Mouse (Mus musculus) forebrain, embryonic 14.5 days (tissue): Measurements from ENCODE around the gene Vps11. TPM values are rescaled to one million over a fixed set of nuclear protein-coding genes. Genes with fewer than 3 reads are reported as not detected.
"Not testable (repeated sequence)": the region's sequence is repeated elsewhere in the genome, so short reads cannot be mapped to it uniquely, and the experiment has no call there.

Experiments used
- ATAC-seq: fragments of 200-750 bp; cut with Nextera tagmentation; 2 replicates; pipeline ENCODE4 v1.8.0; 2017; ENCODE audit warnings: mild to moderate bottlenecking, moderate library complexity
- DNase-seq: peaks from one replicate; pipeline ENCODE4 v3.0.0-alpha.2; 2015; ENCODE audit warnings: low spot score
- H3K27ac ChIP-seq: fragments of 300-500 bp; sonication (generic); 2 replicates; pipeline ENCODE4 v1.5.1; 2014; ENCODE audit warnings: low read depth, mild to moderate bottlenecking, control low read depth, low read length, moderate library complexity
- H3K27me3 ChIP-seq: fragments of 300-500 bp; sonication (generic); replicated peaks from 2 replicates; pipeline ENCODE4 v1.6.1; 2014; ENCODE audit warnings: low read length, control low read depth, mixed read lengths; ENCODE audit not compliant: control insufficient read depth, insufficient read depth
- H3K36me3 ChIP-seq: fragments of 300-500 bp; sonication (generic); 2 replicates; pipeline ENCODE4 v1.6.1; 2014; ENCODE audit warnings: low read length, control low read depth; ENCODE audit not compliant: control insufficient read depth, insufficient read depth
- H3K4me1 ChIP-seq: fragments of 300-500 bp; sonication (generic); 2 replicates; pipeline ENCODE4 v1.6.1; 2014; ENCODE audit warnings: antibody characterized with exemption, low read length, control low read depth; ENCODE audit not compliant: control insufficient read depth, insufficient read depth
- H3K4me2 ChIP-seq: fragments of 300-500 bp; sonication (generic); 2 replicates; pipeline ENCODE4 v1.6.1; 2014; ENCODE audit warnings: mild to moderate bottlenecking, control low read depth, low read length
- H3K4me3 ChIP-seq: fragments of 300-500 bp; sonication (generic); 2 replicates; pipeline ENCODE4 v1.5.1; 2014; ENCODE audit warnings: low read depth, low read length, control low read depth
- H3K9ac ChIP-seq: fragments of 300-500 bp; sonication (generic); 2 replicates; pipeline ENCODE4 v1.6.1; 2014; ENCODE audit warnings: mild to moderate bottlenecking, low read length, control low read depth, moderate library complexity
- H3K9me3 ChIP-seq: fragments of 300-500 bp; sonication (generic); replicated peaks from 2 replicates; pipeline ENCODE4 v1.6.1; 2016; ENCODE audit warnings: low read length, control low read depth, mixed read lengths; ENCODE audit not compliant: control insufficient read depth
- WGBS: fragments of 180-500 bp; shearing (Covaris S2); extraction: QIAGEN DNeasy Blood & Tissue Kit; methylation state at CpG from one replicate; pipeline ENCODE4 v1.1.7; 2014; 5-methylcytosine and 5-hydroxymethylcytosine counted together
- polyA plus RNA-seq: library from polyadenylated mRNA; unstranded; fragments of >200 nt; fragmentation: Nextera tagmentation; extraction: Ambion mirVana; gene quantifications from 2 replicates; pipeline ENCODE4 v1.2.1, GENCODE M21; 2014

The Vps11 gene
- polyA plus RNA-seq, 1 experiment from 2014 or later = 33.3 TPM

DNA sequence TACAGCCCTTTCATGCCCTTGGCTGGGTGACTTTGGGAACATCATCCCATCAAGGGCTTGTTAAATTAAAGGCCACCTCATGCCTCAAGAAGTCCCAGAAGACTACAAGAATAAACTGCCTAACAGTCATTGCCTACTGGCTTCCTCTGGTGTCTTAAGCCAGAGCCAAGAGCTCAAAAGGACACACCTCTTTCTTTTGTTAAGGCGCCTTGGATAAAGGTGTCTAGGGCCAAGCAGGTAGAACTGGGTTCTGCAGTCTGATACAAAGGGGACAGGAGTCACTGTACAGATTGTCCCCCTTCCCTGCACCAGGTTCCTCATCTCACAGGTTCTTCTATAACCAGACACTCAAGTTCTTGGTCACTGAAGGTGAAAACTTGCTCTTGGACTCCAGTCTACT, 18.9 kb downstream of the Vps11 start:
- H3K36me3 ChIP-seq = peaks cover 31% of the 10 kb centered on the region
- H3K27ac ChIP-seq = no peak overlapping the region
- no peaks in the 10 kb centered on the region for H3K27me3 ChIP-seq
- no peak for ATAC-seq
- H3K9me3 ChIP-seq = no peaks in the 10 kb centered on the region
- no peak overlapping the region for H3K4me2 ChIP-seq
- H3K9ac ChIP-seq = peak overlapping the region; percentile 77; the same call in 1 of the 2 replicates
- no peak overlapping the region for H3K4me3 ChIP-seq
- 89% methylated on average over 1 of the region's 1 CpGs for WGBS
- no peak for DNase-seq
- H3K4me1 ChIP-seq = peaks cover 6% of the 10 kb centered on the region

DNA sequence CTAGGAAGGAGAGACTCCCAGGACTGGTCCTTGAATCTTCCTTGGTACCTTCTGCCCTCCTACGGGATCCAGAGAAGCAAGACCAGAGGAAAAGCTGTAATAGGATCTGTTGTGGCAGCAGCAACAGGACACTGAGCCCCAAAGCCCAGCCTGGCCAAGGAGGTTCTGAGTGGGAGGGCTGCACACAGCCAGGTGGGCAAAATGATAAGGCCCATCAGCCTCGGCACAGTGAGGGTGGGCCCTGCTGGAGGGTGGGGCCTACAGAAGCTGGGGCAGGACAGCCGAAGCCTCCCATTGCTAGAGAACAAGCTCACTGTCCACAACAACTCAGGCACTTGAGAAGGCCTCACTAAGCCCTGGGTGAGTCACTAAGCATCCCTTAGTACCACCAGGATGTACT, 19.3 kb downstream of the Vps11 start:
- Histone ChIP-seq H3K4me2 (no peak overlapping the region), H3K27ac (no peak overlapping the region), H3K9me3 (no peaks in the 10 kb centered on the region), H3K4me1 (peaks cover 10% of the 10 kb centered on the region), H3K9ac (no peak overlapping the region), H3K4me3 (no peak overlapping the region), H3K36me3 (peaks cover 30% of the 10 kb centered on the region), H3K27me3 (no peaks in the 10 kb centered on the region)
- WGBS = 80% methylated on average over 3 of the region's 3 CpGs
- ATAC-seq = no peak
- DNase-seq = no peak

DNA sequence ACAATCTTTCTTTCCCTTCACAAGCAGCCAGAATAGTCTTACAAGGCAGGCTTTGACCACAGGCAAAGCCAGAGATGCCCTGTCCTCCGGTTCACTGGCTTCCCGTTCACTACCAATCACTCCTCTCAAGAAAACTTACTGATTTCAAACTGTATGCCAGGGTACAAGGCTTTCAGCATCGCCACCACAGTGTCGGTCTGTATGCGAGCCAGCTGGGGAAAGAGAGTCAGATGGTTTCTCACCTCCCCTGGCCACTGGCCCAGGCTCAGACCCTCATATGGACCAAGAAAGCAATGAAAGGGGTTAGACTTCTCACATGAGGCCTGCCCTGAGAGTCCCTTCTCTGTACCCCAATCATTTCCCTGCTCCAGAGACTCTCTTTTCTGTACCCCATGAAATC, 20.0 kb downstream of the Vps11 start:
- Histone ChIP-seq H3K27me3 (no peaks in the 10 kb centered on the region), H3K36me3 (peaks cover 30% of the 10 kb centered on the region), H3K4me3 (no peak overlapping the region), H3K27ac (no peak overlapping the region), H3K9me3 (no peaks in the 10 kb centered on the region), H3K4me2 (no peak overlapping the region), H3K9ac (peak overlapping the region; percentile 10; the same call in 1 of the 2 replicates), H3K4me1 (peaks cover 16% of the 10 kb centered on the region)
- DNase-seq (no peak), ATAC-seq (no peak)
- 91% methylated on average over 5 of the region's 5 CpGs for WGBS

DNA sequence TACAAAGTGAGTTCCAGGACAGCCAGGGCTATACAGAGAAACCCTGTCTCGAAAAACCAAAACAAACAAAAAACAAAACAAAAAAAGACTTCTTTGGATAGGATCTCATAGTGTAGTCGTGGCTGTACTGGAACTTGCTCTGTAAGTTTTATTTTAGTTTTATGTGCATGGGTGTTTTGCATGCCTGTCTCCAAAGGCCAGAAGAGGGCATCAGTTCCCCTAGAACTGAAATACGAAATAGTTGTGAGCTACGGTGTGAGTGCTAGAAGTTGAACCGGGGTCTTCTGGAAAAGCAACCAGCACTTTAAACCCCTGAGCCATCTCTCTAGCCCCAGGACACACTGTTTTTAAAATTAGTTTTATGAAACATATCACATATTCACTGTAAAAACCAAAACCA, 22.9 kb downstream of the Vps11 start:
- Histone ChIP-seq H3K27me3 (no peaks in the 10 kb centered on the region), H3K4me1 (peaks cover 17% of the 10 kb centered on the region), H3K36me3 (peaks cover 29% of the 10 kb centered on the region), H3K4me2 (no peak overlapping the region), H3K4me3 (no peak overlapping the region), H3K9ac (no peak overlapping the region), H3K9me3 (no peaks in the 10 kb centered on the region), H3K27ac (no peak overlapping the region)
- no peak for ATAC-seq
- WGBS = 81% methylated on average over 5 of the region's 5 CpGs
- DNase-seq = no peak

DNA sequence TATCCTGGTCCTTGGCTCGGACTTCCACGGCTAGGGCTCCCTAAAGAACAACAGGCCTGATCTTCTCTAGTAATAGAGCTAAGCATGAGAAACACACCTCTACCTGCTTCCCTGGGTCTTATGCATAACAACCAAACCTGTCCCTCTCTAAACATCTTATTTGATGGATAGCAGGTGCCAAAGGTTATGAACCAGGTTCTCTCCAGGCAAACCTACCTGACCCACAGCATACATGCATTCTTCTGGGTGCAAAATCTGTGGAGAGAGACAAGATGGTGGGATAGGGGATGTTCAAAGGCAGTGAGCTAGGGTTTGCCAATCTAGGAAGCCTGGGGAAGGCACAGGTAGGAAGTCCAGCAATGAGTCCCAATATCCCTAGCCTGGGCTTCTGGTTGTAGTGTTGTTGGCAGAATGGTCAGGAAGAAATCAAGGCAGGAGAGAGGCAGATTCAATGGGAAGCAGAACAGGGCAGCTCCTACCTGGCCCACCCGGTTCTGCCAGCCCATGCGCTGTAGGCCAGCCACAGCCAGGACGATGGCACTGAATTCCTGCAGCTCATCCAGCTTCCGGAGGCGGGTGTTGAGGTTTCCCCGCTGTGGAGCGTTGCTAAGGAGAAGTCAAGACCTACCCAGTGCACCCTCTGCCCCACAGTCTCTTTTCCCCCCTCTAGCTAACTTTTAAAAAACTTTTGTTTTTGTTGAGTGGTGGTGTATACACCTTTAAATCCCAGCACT, 23.9 kb downstream of the Vps11 start:
- ATAC-seq (no peak), DNase-seq (no peak)
- Histone ChIP-seq H3K9ac (peak overlapping the region; percentile 40; the same call in 1 of the 2 replicates), H3K9me3 (no peaks in the 10 kb centered on the region), H3K4me3 (peak overlapping the region; percentile 83), H3K27me3 (no peaks in the 10 kb centered on the region), H3K4me2 (peak overlapping the region; percentile 53), H3K36me3 (peaks cover 38% of the 10 kb centered on the region), H3K27ac (no peak overlapping the region), H3K4me1 (peaks cover 12% of the 10 kb centered on the region)
- 68% methylated on average over 9 of the region's 9 CpGs for WGBS

DNA sequence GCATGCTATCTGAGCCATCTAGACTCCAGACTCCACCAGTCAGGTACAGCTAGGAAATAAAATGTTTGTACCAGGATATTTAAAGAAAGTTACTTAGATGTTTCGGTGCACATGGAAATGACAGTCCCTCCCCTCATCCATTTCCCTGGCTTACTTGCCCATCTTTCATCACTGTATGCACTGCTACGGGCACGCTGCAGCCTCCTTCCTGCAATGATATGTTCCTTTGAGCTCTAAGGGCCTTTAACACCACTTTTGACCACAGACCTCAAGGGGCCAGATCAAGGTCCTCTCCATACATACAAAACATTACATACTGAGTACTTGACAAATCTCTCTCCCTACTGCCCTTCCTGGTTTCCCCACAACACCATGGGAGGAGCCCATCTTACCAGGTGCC, 24.5 kb downstream of the Vps11 start:
- no peak for ATAC-seq
- Histone ChIP-seq H3K27ac (no peak overlapping the region), H3K4me2 (peak overlapping the region; percentile 53), H3K4me3 (peak overlapping the region; percentile 83), H3K9me3 (no peaks in the 10 kb centered on the region), H3K36me3 (peaks cover 44% of the 10 kb centered on the region), H3K27me3 (no peaks in the 10 kb centered on the region), H3K9ac (peak overlapping the region; percentile 94; the same call in 1 of the 2 replicates), H3K4me1 (peaks cover 12% of the 10 kb centered on the region)
- DNase-seq = no peak
- 68% methylated on average over 3 of the region's 3 CpGs for WGBS

DNA sequence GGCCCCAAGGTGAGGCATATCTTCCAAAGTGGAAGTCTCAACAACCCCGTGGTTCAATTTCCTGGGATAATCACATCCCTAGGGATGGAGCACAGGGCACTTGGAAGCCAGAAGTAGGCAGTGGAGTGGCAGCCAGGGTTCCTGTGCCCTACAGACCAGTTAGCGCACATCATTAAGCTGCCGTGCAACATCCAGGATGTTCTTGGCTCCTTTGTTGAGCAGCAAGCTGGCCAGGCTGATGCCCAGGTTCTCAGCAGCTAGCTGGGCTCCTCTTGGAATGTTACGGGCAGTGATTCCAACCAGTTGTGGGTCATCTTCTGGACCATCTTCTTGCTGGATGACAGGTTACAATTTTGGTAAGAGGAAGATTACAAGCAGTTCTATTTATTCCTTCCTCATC, 25.0 kb downstream of the Vps11 start:
- WGBS = 20% methylated on average over 4 of the region's 4 CpGs
- not testable (repeated sequence) for DNase-seq, H3K9me3 ChIP-seq, H3K27ac ChIP-seq, ATAC-seq, H3K27me3 ChIP-seq
- H3K4me1 ChIP-seq = peaks cover 12% of the 10 kb centered on the region
- H3K4me3 ChIP-seq = peak overlapping the region; percentile 83
- peak overlapping the region; percentile 53 for H3K4me2 ChIP-seq
- peak overlapping the region; percentile 94 for H3K9ac ChIP-seq
- H3K36me3 ChIP-seq = peaks cover 49% of the 10 kb centered on the region

DNA sequence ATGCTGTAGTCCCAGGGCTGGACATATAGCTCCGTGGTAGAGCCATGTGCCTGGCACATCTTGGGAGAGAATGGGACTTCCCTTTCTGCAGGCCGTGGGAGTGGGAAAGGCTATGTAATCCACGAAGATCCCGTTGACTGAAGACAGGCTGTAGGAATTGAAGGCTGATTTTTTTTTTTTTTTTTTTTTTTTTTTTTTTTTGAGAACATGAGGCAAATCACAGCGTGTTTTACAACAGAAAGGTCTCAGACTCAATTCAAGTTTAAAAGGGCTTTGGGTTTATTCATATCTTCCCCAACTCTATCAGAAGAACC, 25.4 kb downstream of the Vps11 start:
- H3K27me3 ChIP-seq = no peaks in the 10 kb centered on the region
- no peaks in the 10 kb centered on the region for H3K9me3 ChIP-seq
- H3K9ac ChIP-seq = peak overlapping the region; percentile 94
- peaks cover 53% of the 10 kb centered on the region for H3K36me3 ChIP-seq
- H3K27ac ChIP-seq = no peak overlapping the region
- WGBS = under 1% methylated on average over 5 of the region's 5 CpGs
- peak overlapping the region; percentile 53 for H3K4me2 ChIP-seq
- H3K4me1 ChIP-seq = peaks cover 12% of the 10 kb centered on the region
- H3K4me3 ChIP-seq = peak overlapping the region; percentile 83
- DNase-seq (no peak), ATAC-seq (no peak)

DNA sequence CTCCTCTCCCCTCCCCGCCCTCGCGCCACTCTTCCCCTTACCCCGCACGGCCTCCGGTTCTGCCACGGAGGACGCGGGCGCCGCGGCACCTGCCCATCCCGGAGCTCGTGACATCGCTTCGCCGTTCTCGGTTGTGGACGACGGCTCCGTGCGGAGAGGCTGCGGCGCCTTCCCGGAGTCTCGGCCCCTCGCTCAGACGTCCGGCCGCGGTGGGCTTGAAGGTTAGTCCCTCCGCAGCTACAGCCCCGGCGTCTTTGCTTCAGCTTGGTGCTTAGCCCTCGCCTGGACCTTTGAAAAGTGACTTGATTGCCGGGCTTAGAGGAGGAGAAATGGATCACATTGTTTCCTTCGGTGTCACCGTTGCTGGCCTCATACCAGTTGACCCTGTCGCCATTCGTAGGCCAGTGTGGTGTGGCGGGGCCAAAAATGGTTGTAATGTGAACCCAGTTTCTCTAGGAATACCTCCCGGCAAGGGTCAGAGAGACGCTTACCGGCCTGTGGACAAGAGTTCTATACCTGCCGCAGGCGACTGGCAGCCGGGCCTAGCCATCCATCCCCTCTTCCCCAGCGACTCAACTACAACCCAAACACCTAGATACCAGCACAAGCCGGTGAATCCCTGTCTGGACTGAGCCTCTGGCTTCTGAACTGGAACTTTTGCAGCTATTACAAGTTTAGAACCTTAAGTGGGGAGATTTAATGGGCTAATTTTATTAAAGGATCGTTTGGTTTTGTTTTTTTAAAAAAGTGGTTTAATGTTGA, 26.0 kb downstream of the Vps11 start:
- Histone ChIP-seq H3K9me3 (no peaks in the 10 kb centered on the region), H3K4me3 (peak overlapping the region; percentile 83), H3K4me1 (peaks cover 12% of the 10 kb centered on the region), H3K36me3 (peaks cover 59% of the 10 kb centered on the region), H3K4me2 (peak overlapping the region; percentile 53), H3K9ac (peak overlapping the region; percentile 94), H3K27ac (peak overlapping the region; percentile 94), H3K27me3 (no peaks in the 10 kb centered on the region)
- DNase-seq (peak; percentile 34), ATAC-seq (no peak)
- under 1% methylated on average over 49 of the region's 50 CpGs for WGBS
